Mouse (Mus musculus): ENCODE measurements around the gene Angptl2.

DNA sequence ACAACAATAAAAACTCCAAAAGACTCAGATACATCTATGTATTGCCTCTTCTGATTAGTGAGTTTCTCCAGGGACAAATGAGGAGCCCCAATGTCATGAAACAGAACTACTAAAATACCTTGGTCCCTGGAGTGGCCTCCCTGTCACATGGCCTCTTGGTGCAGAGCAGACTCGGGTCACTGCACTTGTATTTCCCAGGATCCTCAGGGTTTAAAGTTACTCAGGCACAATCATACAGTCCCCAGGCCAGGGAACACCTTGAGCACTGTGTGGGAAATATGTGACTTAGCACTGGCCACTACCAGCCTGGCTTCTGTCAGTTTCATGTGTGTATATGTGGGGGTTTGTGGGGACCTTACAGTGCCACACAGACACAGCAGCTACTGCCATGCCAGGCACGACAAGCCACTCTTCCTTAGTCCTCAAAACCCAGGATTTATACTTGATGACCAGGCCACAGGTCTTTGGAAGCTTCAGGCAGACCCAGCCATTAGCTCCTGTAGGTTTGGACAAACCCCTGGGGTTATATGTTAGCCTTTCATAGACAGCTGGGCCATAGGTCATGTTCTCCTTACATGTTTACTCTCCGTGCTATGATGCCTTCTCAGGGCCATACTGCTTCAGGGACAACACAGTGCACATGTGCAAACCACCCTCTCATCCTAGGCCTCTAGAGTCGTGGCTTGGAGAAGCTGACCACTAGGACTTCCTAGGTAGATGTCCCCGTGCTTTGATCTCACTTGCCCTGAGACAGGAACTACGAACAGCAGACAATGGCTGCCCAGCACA lies 17.1 kb downstream of the Angptl2 start:
- TF ChIP-seq CTCF (IDR thresholded peaks at IDR 0.05; ENCODE audit: borderline replicate concordance, insufficient read depth, low read length), result no peak
- TF ChIP-seq POLR2A (IDR thresholded peaks at IDR 0.05; ENCODE audit: low read depth, low read length), result no peak

Data from embryonic fibroblast, embryonic 13.5 days (primary cell).